Mouse (Mus musculus): Measurements from ENCODE around the gene Gnmt.

The Gnmt gene

GRCm38 (mm10) chr17:46703971-46704886 lies 24.7 kb downstream of the Gnmt start:
- no peak for DNase-seq (ENCODE audit: low spot score in 2 of 2)

- no peak for DNase-seq (ENCODE audit: low spot score in 2 of 2)
Observed at GRCm38 (mm10) chr17:46702506-46702905, 26.5 kb downstream of the Gnmt start.

DNA sequence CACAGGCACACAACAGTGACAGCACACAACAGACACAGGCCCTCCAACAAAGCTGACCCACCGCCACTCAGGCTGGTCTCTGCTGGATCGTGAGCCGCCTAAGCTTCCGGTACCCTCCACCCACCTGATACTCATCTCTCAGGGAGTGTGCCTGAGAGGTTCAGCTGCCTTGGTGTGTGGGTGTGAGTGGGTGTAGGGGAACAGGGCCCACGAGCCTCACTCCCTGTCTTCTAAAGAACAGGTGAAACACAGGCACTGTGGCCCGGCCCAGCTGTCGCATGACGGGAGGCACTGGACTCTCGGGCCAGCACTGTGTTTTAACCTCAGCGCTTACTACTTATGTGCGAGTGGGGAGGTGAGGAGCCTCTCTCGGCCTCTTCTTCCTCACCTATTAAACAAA lies 26.9 kb downstream of the Gnmt start:
- DNase-seq (ENCODE audit: low spot score in 2 of 2) = no peak

DNA sequence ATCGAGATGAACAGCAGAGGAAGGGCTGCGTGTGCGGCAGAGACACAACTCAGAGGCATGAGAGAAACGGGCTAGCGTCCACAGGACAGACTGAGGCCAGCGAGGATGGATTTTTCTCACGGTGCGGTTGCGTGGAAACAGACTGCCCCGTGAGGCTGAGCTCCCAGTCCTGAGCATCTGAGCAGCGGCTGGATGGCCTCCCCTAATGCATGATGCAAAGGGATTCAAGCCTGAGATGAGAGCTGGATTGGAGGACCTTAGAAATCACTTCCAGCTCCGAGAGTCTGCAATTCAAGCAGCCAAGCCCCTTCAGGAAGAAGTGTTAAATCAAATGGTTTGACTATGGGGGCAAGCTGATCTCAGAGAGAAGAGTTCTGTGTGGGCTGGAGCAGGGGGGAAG lies 27.5 kb downstream of the Gnmt start:
- DNase-seq (ENCODE audit: low spot score in 2 of 2) = no peak

DNA sequence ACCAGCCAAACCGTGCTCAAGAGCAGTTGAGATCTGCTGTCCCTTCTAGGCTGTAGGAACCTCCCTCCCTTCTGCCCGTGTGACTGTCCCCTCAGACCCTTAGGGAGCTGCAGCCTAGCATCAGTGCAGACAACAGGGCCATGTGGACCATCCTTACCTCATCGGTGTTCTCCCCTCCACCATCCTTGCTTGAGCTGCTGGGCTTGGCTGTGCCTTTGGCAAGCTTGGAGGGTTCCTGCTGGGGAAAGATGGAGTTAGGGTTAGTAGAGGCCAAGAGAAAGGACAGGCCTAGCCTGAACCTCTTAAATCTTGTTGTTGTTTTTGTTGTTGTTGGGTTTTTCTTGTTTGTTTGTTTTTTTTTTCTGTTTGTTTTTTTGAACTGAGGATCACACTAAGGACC lies 29.1 kb downstream of the Gnmt start:
- no peak for DNase-seq (ENCODE audit: low spot score in 2 of 2)

- no peak for DNase-seq (ENCODE audit: low spot score in 2 of 2)
Observed at GRCm38 (mm10) chr17:46699245-46699644, 29.7 kb downstream of the Gnmt start.

DNA sequence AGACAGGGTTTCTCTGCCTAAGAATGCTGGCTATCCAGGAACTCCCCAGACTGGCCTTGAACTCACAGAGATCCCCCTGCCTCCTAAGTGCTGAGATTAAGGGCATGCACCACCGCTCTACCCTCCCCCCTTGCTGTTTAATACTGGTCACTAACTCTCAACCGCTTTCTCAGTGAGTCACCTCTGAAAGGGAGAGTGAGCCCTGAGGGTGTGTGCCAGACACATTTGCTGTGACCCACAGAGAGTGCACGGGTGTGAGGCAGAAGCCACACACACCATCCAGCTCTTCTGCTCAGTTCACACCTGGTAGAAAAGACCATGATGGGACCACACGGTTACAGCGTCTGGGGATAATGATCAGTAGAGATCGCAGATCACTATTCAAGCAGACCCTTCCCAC lies 30.5 kb downstream of the Gnmt start:
- DNase-seq (ENCODE audit: low spot score in 2 of 2) = no peak

- no peak for DNase-seq (ENCODE audit: low spot score in 2 of 2)
Observed at GRCm38 (mm10) chr17:46694517-46695063, 34.4 kb downstream of the Gnmt start.

GRCm38 (mm10) chr17:46691390-46691789 lies 37.6 kb downstream of the Gnmt start:
- DNase-seq (ENCODE audit: low spot score in 2 of 2) = no peak

DNA sequence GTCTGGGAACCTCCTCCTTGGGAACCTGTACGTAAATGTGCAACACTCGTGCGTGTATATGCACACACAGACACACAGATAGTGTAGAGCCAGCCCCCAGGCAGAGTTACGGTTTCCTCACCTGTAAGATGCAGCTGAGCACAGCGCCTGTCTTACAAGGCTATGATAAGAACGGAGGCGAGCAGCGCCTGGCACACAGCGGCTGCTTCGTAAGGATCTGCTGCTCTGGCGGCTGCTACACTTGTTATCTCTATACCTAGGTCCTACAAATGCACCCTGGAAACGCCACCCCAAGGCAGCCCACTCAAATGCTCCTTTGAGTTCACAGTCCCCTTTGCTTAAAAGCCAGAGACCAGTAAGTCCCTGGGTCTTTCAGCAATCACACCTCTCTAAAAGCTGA lies 38.3 kb downstream of the Gnmt start:
- DNase-seq (ENCODE audit: low spot score in 2 of 2) = no peak

- no peak for DNase-seq (ENCODE audit: low spot score in 2 of 2)
Observed at GRCm38 (mm10) chr17:46685913-46686312, 43.1 kb downstream of the Gnmt start.

DNA sequence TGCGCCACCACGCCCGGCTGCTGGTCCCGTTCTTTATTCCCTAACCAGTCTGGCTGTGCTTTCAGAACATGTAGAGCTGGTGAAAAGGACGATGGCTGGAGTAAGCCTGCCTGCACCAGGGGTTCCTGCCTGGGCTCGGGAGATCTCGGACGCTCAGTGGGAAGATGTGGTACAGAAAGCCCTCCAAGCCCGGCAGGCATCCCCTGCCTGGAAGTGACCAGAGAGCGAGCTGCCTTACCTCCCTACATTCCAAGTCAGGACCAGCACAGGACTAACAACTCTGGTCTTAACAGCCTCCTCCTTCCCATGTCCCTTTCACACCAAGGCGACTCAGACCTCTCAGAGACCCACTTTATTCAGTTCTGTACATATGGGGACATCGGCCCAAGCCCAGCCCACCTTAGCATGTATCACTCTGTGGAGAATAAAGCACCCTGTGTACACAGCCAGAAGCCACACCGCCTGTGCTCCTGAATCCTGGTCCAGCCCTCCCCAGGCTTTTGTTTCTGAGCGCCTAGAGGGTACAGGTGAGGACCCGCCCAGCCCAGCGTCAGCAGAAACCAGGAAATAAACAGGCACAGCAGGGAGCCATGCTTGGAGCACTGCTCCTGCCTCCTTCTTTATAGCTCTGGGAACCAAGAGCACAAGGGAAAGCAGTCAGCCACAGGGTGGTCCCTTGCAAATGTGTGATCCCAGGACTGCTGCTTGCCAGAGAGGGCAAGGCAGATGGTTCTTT lies 46.1 kb downstream of the Gnmt start:
- no peak for DNase-seq (ENCODE audit: low spot score in 2 of 2)

- DNase-seq (ENCODE audit: low spot score in 2 of 2) = no peak
Observed at GRCm38 (mm10) chr17:46681466-46682118, 47.4 kb downstream of the Gnmt start.

GRCm38 (mm10) chr17:46680760-46681373 lies 48.1 kb downstream of the Gnmt start, which contains the start of gene Klhdc3:
Gene Klhdc3 (minus strand): TSS chr17:46680914.
- peak; percentile 97 for DNase-seq (ENCODE audit: low spot score in 2 of 2)

DNA sequence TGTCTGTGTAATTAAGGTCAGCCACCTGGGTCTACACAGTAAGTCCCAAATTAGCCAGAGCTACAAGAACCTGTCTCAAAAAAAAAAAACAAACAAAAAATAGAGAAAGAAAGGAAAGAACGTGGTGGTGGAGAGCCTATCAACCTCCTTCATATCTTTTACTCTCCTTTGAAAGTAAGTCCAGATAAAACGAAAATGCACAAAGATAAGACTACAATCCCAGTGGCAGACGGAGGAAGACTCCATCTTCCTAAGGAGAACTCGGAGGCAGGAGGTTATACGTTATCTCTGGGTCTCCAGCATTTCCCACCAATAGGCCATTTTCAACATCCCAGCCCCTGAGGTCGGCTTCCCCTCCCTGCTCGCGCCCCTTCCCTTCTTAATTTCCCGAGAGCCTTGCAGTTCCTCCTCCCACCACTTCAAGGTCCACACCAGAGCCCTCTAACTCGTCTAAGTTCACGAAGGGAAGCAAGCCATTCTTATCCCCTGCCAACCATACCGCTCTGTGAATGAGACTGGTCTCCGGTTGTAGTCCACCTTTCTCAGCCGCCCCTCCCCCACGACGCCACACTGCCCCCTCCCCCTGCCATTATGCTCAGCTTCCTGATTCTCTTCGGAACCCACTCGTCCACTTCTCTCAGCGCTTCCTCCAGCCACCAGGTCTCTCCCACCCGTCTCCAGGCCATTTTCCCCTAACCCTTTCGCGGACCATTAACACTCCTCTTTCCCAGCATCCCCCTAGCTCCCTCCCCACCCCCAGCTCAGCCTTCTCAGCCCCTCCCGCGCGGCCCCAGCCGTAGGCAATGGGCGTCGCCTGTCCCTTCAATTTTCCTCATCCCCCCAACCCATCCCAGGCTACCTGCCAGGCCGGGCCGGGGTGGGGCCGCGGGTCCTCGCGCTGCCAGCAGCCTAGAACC lies 48.9 kb downstream of the Gnmt start:
- peak in 1 of 2 experiments; percentile 59 for DNase-seq (ENCODE audit: low spot score in 2 of 2)

- DNase-seq (ENCODE audit: low spot score in 2 of 2) = no peak
Observed at GRCm38 (mm10) chr17:46678911-46679310, 50.1 kb downstream of the Gnmt start.

GRCm38 (mm10) chr17:46678416-46678815 lies 50.6 kb downstream of the Gnmt start, which contains the start of gene Mea1:
Gene Mea1 (plus strand): TSS chr17:46678793.
- no peak for DNase-seq (ENCODE audit: low spot score in 2 of 2)

Measured in cerebellum, postnatal 4 days (tissue).